Mouse (Mus musculus) embryonic fibroblast, embryonic 13.5 days (primary cell): ENCODE results near the gene Pex10.

Experiments used
- CTCF ChIP-seq: IDR thresholded peaks from 2 replicates; pipeline ENCODE4 v1.5.1; 2011; ENCODE audit warnings: mild to moderate bottlenecking, control low read depth, low read length, moderate library complexity, borderline replicate concordance; ENCODE audit not compliant: insufficient read depth
- POLR2A ChIP-seq: IDR thresholded peaks from 2 replicates; pipeline ENCODE4 v1.6.1; 2011; ENCODE audit warnings: low read depth, mild to moderate bottlenecking, control low read depth, low read length, moderate library complexity

GRCm38 (mm10) chr4:155017253-155017878 is 49.5 kb upstream of the Pex10 start:
- TF ChIP-seq CTCF (no peak), POLR2A (no peak)
